In the genomic region with DNA sequence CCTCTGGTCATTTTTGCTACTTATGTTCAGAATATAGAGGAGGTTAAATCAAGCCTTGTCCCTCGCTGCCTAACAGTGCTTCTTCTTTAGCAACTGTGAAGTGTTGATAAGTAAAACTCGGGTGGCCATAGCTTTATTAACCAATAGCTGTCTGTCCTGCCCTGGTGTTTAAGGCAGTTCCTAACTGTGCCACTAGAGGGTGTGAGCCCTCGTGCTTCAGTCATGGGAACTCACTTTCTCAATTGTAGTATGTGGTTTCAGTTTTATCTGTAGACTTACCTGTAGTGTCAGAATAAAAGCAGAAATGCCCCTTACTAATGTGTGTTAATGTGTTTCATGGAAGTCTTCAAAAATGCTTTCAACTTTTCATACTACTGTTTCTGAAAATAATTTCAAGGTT, we compare ENCODE assay signal across 9 mouse cellular contexts. TPM values are rescaled to one million over a fixed set of nuclear protein-coding genes. Genes with fewer than 3 reads are reported as not detected.
DNase-seq lines count a peak whose midpoint lies in the region; ATAC-seq and TF ChIP-seq lines count a peak whose summit lies in the region.
"Had no signal": no experiment of that assay in that cellular context is flagged by ENCODE, and none has a peak within 500 bp of the region (broad histone marks: within the 10 kb centered on the region; RNA-seq: fewer than 3 reads in every experiment).

No protein-coding gene starts in this region.

- ATAC-seq in hindbrain, embryonic 11.5 days (ENCODE audit: low FRiP score): no peak
- no peak for ATAC-seq in hindbrain, embryonic 13.5 days (ENCODE audit: low FRiP score)

- intact Hi-C loops in gastrocnemius, adult 2 months (cut with DNase I): loop anchor here (5.0 kb wide), 1 partner anchor 130 kb away; no protein-coding TSS in a partner anchor

- no peak overlapping the region for H3K4me2 ChIP-seq in hindbrain, embryonic 11.5 days (replicated peaks; ENCODE audit: low read depth, low read length)
- no peak overlapping the region for H3K4me2 ChIP-seq in hindbrain, embryonic 13.5 days
- H3K4me2 ChIP-seq: embryonic facial prominence, embryonic 12.5 days had no signal

- no peaks in the 10 kb centered on the region for H3K9me3 ChIP-seq in hindbrain, embryonic 11.5 days (ENCODE audit: control insufficient read depth, low read length)
- H3K9me3 ChIP-seq in hindbrain, embryonic 13.5 days: no peaks in the 10 kb centered on the region
- H3K9me3 ChIP-seq in E14TG2a.4 (ENCODE audit: low read length): no peaks in the 10 kb centered on the region
- H3K9me3 ChIP-seq: embryonic facial prominence, embryonic 12.5 days had no signal

- H3K4me1 ChIP-seq in hindbrain, embryonic 11.5 days (replicated peaks; ENCODE audit: control insufficient read depth, insufficient read depth, low read length): peaks cover 6% of the 10 kb centered on the region
- peaks cover 39% of the 10 kb centered on the region for H3K4me1 ChIP-seq in hindbrain, embryonic 13.5 days (replicated peaks)
- peaks cover 41% of the 10 kb centered on the region for H3K4me1 ChIP-seq in E14TG2a.4 (replicated peaks; ENCODE audit: low read depth, low read length)

- TF ChIP-seq CTCF in E14TG2a.4 (conservative IDR thresholded peaks at IDR 0.05; ENCODE audit: low read length): peak; percentile 97
- TF ChIP-seq CTCF in gastrocnemius, adult 2 months (IDR thresholded peaks at IDR 0.05): peak; percentile 96
- TF ChIP-seq CTCF in layer of hippocampus, adult 2 months (conservative IDR thresholded peaks at IDR 0.05): peak; percentile 98

- H3K9ac ChIP-seq in hindbrain, embryonic 11.5 days (ENCODE audit: low read depth, low read length): no peak overlapping the region
- no peak overlapping the region for H3K9ac ChIP-seq in hindbrain, embryonic 13.5 days
- H3K9ac ChIP-seq: embryonic facial prominence, embryonic 12.5 days had no signal

- peak; percentile 81 for DNase-seq in hindbrain, embryonic 11.5 days (ENCODE audit: low spot score)
- peak; percentile 81 for DNase-seq in c-Kit-positive CD71-positive TER-119-negative erythroid progenitor cells, embryonic 14.5 days (ENCODE audit: low read depth)
- DNase-seq in gastrocnemius, adult 2 months: peak; percentile 64
- DNase-seq in layer of hippocampus, adult 2 months (ENCODE audit: low spot score in 2 of 2): peak; percentile 44 to 72
- peak; percentile 82 for DNase-seq in lung, postnatal 10 days
- peak; percentile 53 to 72 for DNase-seq in spleen, adult 18-20 months

- H3K4me3 ChIP-seq in hindbrain, embryonic 11.5 days (ENCODE audit: low read depth, low read length): no peak overlapping the region
- no peak overlapping the region for H3K4me3 ChIP-seq in hindbrain, embryonic 13.5 days
- H3K4me3 ChIP-seq in E14TG2a.4 (replicated peaks; ENCODE audit: low read length): no peak overlapping the region
- H3K4me3 ChIP-seq in gastrocnemius, adult 2 months: no peak overlapping the region
- H3K4me3 ChIP-seq in layer of hippocampus, adult 2 months: no peak overlapping the region
- H3K4me3 ChIP-seq: embryonic facial prominence, embryonic 12.5 days had no signal

- no peaks in the 10 kb centered on the region; the same call in 1 of the 2 replicates for H3K36me3 ChIP-seq in hindbrain, embryonic 11.5 days (ENCODE audit: control insufficient read depth, insufficient read depth, low read length)
- H3K36me3 ChIP-seq in hindbrain, embryonic 13.5 days: peaks cover 32% of the 10 kb centered on the region
- H3K36me3 ChIP-seq in E14TG2a.4 (ENCODE audit: insufficient read depth, low read length): peaks cover 62% of the 10 kb centered on the region

- H3K27ac ChIP-seq in hindbrain, embryonic 11.5 days (ENCODE audit: low read depth, low read length): no peak overlapping the region
- H3K27ac ChIP-seq in hindbrain, embryonic 13.5 days: no peak overlapping the region
- no peak overlapping the region for H3K27ac ChIP-seq in gastrocnemius, adult 2 months
- no peak overlapping the region for H3K27ac ChIP-seq in layer of hippocampus, adult 2 months
- H3K27ac ChIP-seq: embryonic facial prominence, embryonic 12.5 days had no signal

- 19% methylated on average over 3 of the region's 3 CpGs for WGBS in hindbrain, embryonic 11.5 days
- 19% methylated on average over 3 of the region's 3 CpGs for WGBS in hindbrain, embryonic 13.5 days

- no peaks in the 10 kb centered on the region for H3K27me3 ChIP-seq in hindbrain, embryonic 11.5 days (ENCODE audit: control insufficient read depth, insufficient read depth, low read length)
- H3K27me3 ChIP-seq in hindbrain, embryonic 13.5 days: no peaks in the 10 kb centered on the region
- H3K27me3 ChIP-seq in E14TG2a.4 (ENCODE audit: insufficient read depth, low read length): no peaks in the 10 kb centered on the region
- H3K27me3 ChIP-seq: embryonic facial prominence, embryonic 12.5 days had no signal

RNA-seq across cellular contexts. Expression of a gene that starts 4.2 kb away (rescaled TPM):
- 69.3 and 74.3 TPM in 2 replicates for polyA plus RNA-seq in hindbrain, embryonic 11.5 days (2014; fragmentation: Nextera tagmentation; extraction: Ambion mirVana)
- 73.2 and 74.1 TPM in 2 replicates for polyA plus RNA-seq in hindbrain, embryonic 13.5 days (2015; fragmentation: Nextera tagmentation; extraction: Ambion mirVana)
- total RNA-seq in gastrocnemius, adult 2 months (2021): 10 to 100 TPM; 18.2 to 19.6 TPM
- 10 to 100 TPM; 36.7 to 40.6 TPM for total RNA-seq in layer of hippocampus, adult 2 months (2021)

RNA-seq across cellular contexts. Expression of a gene that starts 19.4 kb away (rescaled TPM):
- 56.0 and 65.7 TPM in 2 replicates for polyA plus RNA-seq in hindbrain, embryonic 11.5 days (2014; fragmentation: Nextera tagmentation; extraction: Ambion mirVana)
- polyA plus RNA-seq in hindbrain, embryonic 13.5 days (2015; fragmentation: Nextera tagmentation; extraction: Ambion mirVana): 38.4 and 40.9 TPM in 2 replicates
- 1 to 10 TPM; 9.6 to 9.8 TPM for total RNA-seq in gastrocnemius, adult 2 months (2021)
- total RNA-seq in layer of hippocampus, adult 2 months (2021): 10 to 100 TPM; 11.1 to 12.7 TPM

RNA-seq across cellular contexts. Expression of a gene that starts 45.7 kb away (rescaled TPM):
- polyA plus RNA-seq in hindbrain, embryonic 11.5 days (2014; fragmentation: Nextera tagmentation; extraction: Ambion mirVana): 1.5 TPM in 2 replicates
- polyA plus RNA-seq in hindbrain, embryonic 13.5 days (2015; fragmentation: Nextera tagmentation; extraction: Ambion mirVana): 0.31 and 0.36 TPM in 2 replicates
- 1 to 10 TPM in 1 of 2 experiments, under 1 TPM in 1; 0.97 to 1.1 TPM for total RNA-seq in gastrocnemius, adult 2 months (2021)
- total RNA-seq in layer of hippocampus, adult 2 months (2021): 1 to 10 TPM; 4.7 to 4.8 TPM
